Mouse (Mus musculus) testis, adult 2 months (tissue): ENCODE results near the gene Lrrc75a.

Source experiments
- CTCF ChIP-seq: fragments of 200-500 bp; IDR thresholded peaks from 2 replicates; pipeline ENCODE4 v1.5.1; 2012; ENCODE audit warnings: low read depth, mild to moderate bottlenecking, inconsistent platforms, low read length, moderate library complexity; ENCODE audit not compliant: control insufficient read depth, insufficient read depth, insufficient replicate concordance
- POLR2A ChIP-seq: fragments of 200-500 bp; IDR thresholded peaks from 2 replicates; pipeline ENCODE4 v1.6.1; 2012; ENCODE audit warnings: low read depth, mild to moderate bottlenecking, inconsistent platforms, low read length, moderate library complexity; ENCODE audit not compliant: control insufficient read depth

DNA sequence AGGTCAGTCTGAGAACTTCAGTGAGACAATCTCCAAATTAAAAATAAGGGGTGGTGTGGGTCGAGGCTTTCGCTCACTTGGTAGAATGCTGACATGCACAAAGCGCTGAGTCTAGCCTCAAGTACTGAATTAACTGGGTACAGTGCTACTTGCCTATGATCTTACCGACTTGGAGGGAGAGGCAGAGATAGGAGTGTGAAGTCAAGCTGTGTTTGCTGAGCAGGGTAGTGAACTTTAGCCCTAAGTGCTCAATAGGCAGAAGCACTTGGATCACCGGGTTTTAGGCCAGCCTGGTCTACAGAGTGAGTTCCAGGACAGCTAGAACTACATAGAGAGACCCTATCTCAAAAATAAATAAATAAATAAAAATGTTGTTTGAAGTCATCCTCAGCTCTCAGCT, 91.1 kb downstream of the Lrrc75a start:
- TF ChIP-seq CTCF (no peak), POLR2A (no peak)
